Mouse (Mus musculus) stomach, embryonic 16.5 days (tissue): Measurements from ENCODE around the gene 4833439L19Rik. TPM values are rescaled to one million over a fixed set of nuclear protein-coding genes. Genes with fewer than 3 reads are reported as not detected.

Experiments
- ATAC-seq: fragments of 200-750 bp; cut with Nextera tagmentation; 2 replicates; pipeline ENCODE4 v1.8.0; 2017; ENCODE audit warnings: moderate number of reproducible peaks, moderate TSS enrichment; ENCODE audit not compliant: insufficient read depth, low FRiP score
- H3K27ac ChIP-seq: fragments of 300-500 bp; sonication (generic); 2 replicates; pipeline ENCODE4 v1.5.1; 2014; ENCODE audit warnings: low read length
- H3K27me3 ChIP-seq: fragments of 300-500 bp; sonication (generic); 2 replicates; pipeline ENCODE4 v1.6.1; 2014; ENCODE audit warnings: low read length, control low read depth, mixed read lengths; ENCODE audit not compliant: control insufficient read depth, insufficient read depth
- H3K36me3 ChIP-seq: fragments of 300-500 bp; sonication (generic); 2 replicates; pipeline ENCODE4 v1.6.1; 2014; ENCODE audit warnings: low read length; ENCODE audit not compliant: control insufficient read depth, insufficient read depth
- H3K4me1 ChIP-seq: fragments of 300-500 bp; sonication (generic); 2 replicates; pipeline ENCODE4 v1.6.1; 2014; ENCODE audit warnings: low read length, control low read depth, mixed read lengths; ENCODE audit not compliant: control insufficient read depth, insufficient read depth
- H3K4me2 ChIP-seq: fragments of 300-500 bp; sonication (generic); 2 replicates; pipeline ENCODE4 v1.6.1; 2014; ENCODE audit warnings: low read depth, low read length, mixed read lengths
- H3K4me3 ChIP-seq: fragments of 300-500 bp; sonication (generic); replicated peaks from 2 replicates; pipeline ENCODE4 v1.5.1; 2014; ENCODE audit warnings: mild to moderate bottlenecking, low read length
- H3K9ac ChIP-seq: fragments of 300-500 bp; sonication (generic); 2 replicates; pipeline ENCODE4 v1.6.1; 2014; ENCODE audit warnings: low read length
- H3K9me3 ChIP-seq: fragments of 300-500 bp; sonication (generic); replicated peaks from 2 replicates; pipeline ENCODE4 v1.6.1; 2016; ENCODE audit warnings: low read length, control low read depth; ENCODE audit not compliant: control insufficient read depth
- WGBS: fragments of 180-500 bp; shearing (Covaris S2); extraction: QIAGEN DNeasy Blood & Tissue Kit; methylation state at CpG from one replicate; pipeline ENCODE4 v1.1.7; 2014; 5-methylcytosine and 5-hydroxymethylcytosine counted together
- polyA plus RNA-seq: library from polyadenylated mRNA; unstranded; fragments of >200 nt; fragmentation: Nextera tagmentation; extraction: Ambion mirVana; gene quantifications from 2 replicates; pipeline ENCODE4 v1.2.1, GENCODE M21; 2015

The 4833439L19Rik gene
- polyA plus RNA-seq, 1 experiment from 2014 or later = 125 TPM

GRCm38 (mm10) chr13:54604221-54604620 is 39.0 kb upstream of the 4833439L19Rik start:
- no peaks in the 10 kb centered on the region for H3K27me3 ChIP-seq
- H3K9me3 ChIP-seq = no peaks in the 10 kb centered on the region
- no peak overlapping the region for H3K4me2 ChIP-seq
- no peak overlapping the region for H3K9ac ChIP-seq
- 65% methylated on average over 4 of the region's 4 CpGs for WGBS
- H3K36me3 ChIP-seq = no peaks in the 10 kb centered on the region
- no peak for ATAC-seq
- no peak overlapping the region for H3K27ac ChIP-seq
- peaks cover 11% of the 10 kb centered on the region for H3K4me1 ChIP-seq
- no peak overlapping the region for H3K4me3 ChIP-seq

- Histone ChIP-seq H3K36me3 (no peaks in the 10 kb centered on the region), H3K27me3 (no peaks in the 10 kb centered on the region), H3K4me2 (no peak overlapping the region), H3K4me3 (no peak overlapping the region), H3K4me1 (peaks cover 4% of the 10 kb centered on the region), H3K9me3 (no peaks in the 10 kb centered on the region), H3K27ac (no peak overlapping the region), H3K9ac (no peak overlapping the region)
- ATAC-seq = no peak
Observed at GRCm38 (mm10) chr13:54603501-54603900, 38.3 kb upstream of the 4833439L19Rik start.

GRCm38 (mm10) chr13:54602639-54603111 is 37.4 kb upstream of the 4833439L19Rik start:
- no peak for ATAC-seq
- WGBS = 54% methylated on average over 3 of the region's 3 CpGs

GRCm38 (mm10) chr13:54598622-54599143 is 33.4 kb upstream of the 4833439L19Rik start:
- ATAC-seq = no peak
- no peak overlapping the region for H3K27ac ChIP-seq
- no peak overlapping the region for H3K9ac ChIP-seq
- no peaks in the 10 kb centered on the region for H3K4me1 ChIP-seq
- H3K36me3 ChIP-seq = 0 out of 2 replicates have a peak, but pooled peaks cover 3% of the 10 kb centered on the region
- no peak overlapping the region for H3K4me3 ChIP-seq
- H3K9me3 ChIP-seq = no peaks in the 10 kb centered on the region
- WGBS = 86% methylated on average over 12 of the region's 12 CpGs
- H3K27me3 ChIP-seq = no peaks in the 10 kb centered on the region
- H3K4me2 ChIP-seq = no peak overlapping the region

More at GRCm38 (mm10) chr13:54602639-54603111, 37.4 kb upstream of the 4833439L19Rik start:
- Histone ChIP-seq H3K9ac (no peak overlapping the region), H3K4me3 (no peak overlapping the region), H3K4me1 (no peaks in the 10 kb centered on the region), H3K4me2 (no peak overlapping the region), H3K36me3 (no peaks in the 10 kb centered on the region), H3K27me3 (no peaks in the 10 kb centered on the region), H3K9me3 (no peaks in the 10 kb centered on the region), H3K27ac (no peak overlapping the region)

- Histone ChIP-seq H3K36me3 (0 out of 2 replicates have a peak, but pooled peaks cover 3% of the 10 kb centered on the region), H3K4me2 (no peak overlapping the region), H3K27me3 (no peaks in the 10 kb centered on the region), H3K27ac (no peak overlapping the region), H3K4me3 (no peak overlapping the region), H3K9me3 (no peaks in the 10 kb centered on the region), H3K4me1 (no peaks in the 10 kb centered on the region), H3K9ac (no peak overlapping the region)
- ATAC-seq = peak; percentile 14; the same call in 1 of the 2 replicates
- WGBS = 49% methylated on average over 5 of the region's 5 CpGs
Observed at GRCm38 (mm10) chr13:54596870-54597269, 31.6 kb upstream of the 4833439L19Rik start.

- H3K4me1 ChIP-seq = peaks cover 4% of the 10 kb centered on the region; the same call in 1 of the 2 replicates
- H3K27ac ChIP-seq = no peak overlapping the region
- peak; percentile 9; the same call in 1 of the 2 replicates for ATAC-seq
- H3K36me3 ChIP-seq = 0 out of 2 replicates have a peak, but pooled peaks cover 3% of the 10 kb centered on the region
- H3K27me3 ChIP-seq = no peaks in the 10 kb centered on the region
- H3K9me3 ChIP-seq = no peaks in the 10 kb centered on the region
- H3K4me2 ChIP-seq = no peak overlapping the region
- 64% methylated on average over 8 of the region's 8 CpGs for WGBS
- H3K9ac ChIP-seq = no peak overlapping the region
- H3K4me3 ChIP-seq = no peak overlapping the region
Observed at GRCm38 (mm10) chr13:54596107-54596690, 31.0 kb upstream of the 4833439L19Rik start.

GRCm38 (mm10) chr13:54593617-54594016 is 28.4 kb upstream of the 4833439L19Rik start:
- Histone ChIP-seq H3K9me3 (no peaks in the 10 kb centered on the region), H3K36me3 (0 out of 2 replicates have a peak, but pooled peaks cover 3% of the 10 kb centered on the region), H3K27me3 (no peaks in the 10 kb centered on the region), H3K4me1 (peaks cover 11% of the 10 kb centered on the region), H3K27ac (no peak overlapping the region), H3K4me3 (no peak overlapping the region), H3K9ac (no peak overlapping the region), H3K4me2 (no peak overlapping the region)
- ATAC-seq = no peak
- WGBS = 82% methylated on average over 11 of the region's 11 CpGs

- peaks cover 15% of the 10 kb centered on the region for H3K4me1 ChIP-seq
Observed at GRCm38 (mm10) chr13:54591776-54592356, 26.6 kb upstream of the 4833439L19Rik start.

More at GRCm38 (mm10) chr13:54591776-54592356, 26.6 kb upstream of the 4833439L19Rik start:
- no peak for ATAC-seq
- Histone ChIP-seq H3K27me3 (no peaks in the 10 kb centered on the region), H3K9ac (no peak overlapping the region), H3K27ac (no peak overlapping the region), H3K4me3 (no peak overlapping the region), H3K9me3 (no peaks in the 10 kb centered on the region), H3K4me2 (no peak overlapping the region), H3K36me3 (0 out of 2 replicates have a peak, but pooled peaks cover 3% of the 10 kb centered on the region)
- WGBS = 89% methylated on average over 8 of the region's 8 CpGs
